Mouse (Mus musculus) kidney, embryonic 16.5 days (tissue): ENCODE results near the gene Lrit3. TPM values are rescaled to one million over a fixed set of nuclear protein-coding genes. Genes with fewer than 3 reads are reported as not detected.
A peak's percentile ranks its signal among the peaks of the same experiment; 100 is the strongest.
"Not testable (repeated sequence)": the region's sequence is repeated elsewhere in the genome, so short reads cannot be mapped to it uniquely, and the experiment has no call there.

Source experiments
- ATAC-seq: fragments of 200-750 bp; cut with Nextera tagmentation; 2 replicates; pipeline ENCODE4 v1.8.0; 2017; ENCODE audit warnings: moderate TSS enrichment; ENCODE audit not compliant: low FRiP score, low TSS enrichment
- H3K27ac ChIP-seq: fragments of 300-500 bp; sonication (generic); 2 replicates; pipeline ENCODE4 v1.5.1; 2014; ENCODE audit warnings: low read length
- H3K27me3 ChIP-seq: fragments of 300-500 bp; sonication (generic); 2 replicates; pipeline ENCODE4 v1.6.1; 2014; ENCODE audit warnings: low read length, control low read depth, mixed read lengths; ENCODE audit not compliant: insufficient read depth
- H3K36me3 ChIP-seq: fragments of 300-500 bp; sonication (generic); 2 replicates; pipeline ENCODE4 v1.6.1; 2014; ENCODE audit warnings: low read length, control low read depth, mixed read lengths; ENCODE audit not compliant: insufficient read depth
- H3K4me1 ChIP-seq: fragments of 300-500 bp; sonication (generic); 2 replicates; pipeline ENCODE4 v1.6.1; 2014; ENCODE audit warnings: low read length, control low read depth, mixed read lengths; ENCODE audit not compliant: insufficient read depth
- H3K4me2 ChIP-seq: fragments of 300-500 bp; sonication (generic); replicated peaks from 2 replicates; pipeline ENCODE4 v1.6.1; 2014; ENCODE audit warnings: low read depth, low read length
- H3K4me3 ChIP-seq: fragments of 300-500 bp; sonication (generic); 2 replicates; pipeline ENCODE4 v1.5.1; 2014; ENCODE audit warnings: mild to moderate bottlenecking, low read length
- H3K9ac ChIP-seq: fragments of 300-500 bp; sonication (generic); replicated peaks from 2 replicates; pipeline ENCODE4 v1.6.1; 2014; ENCODE audit warnings: low read length
- H3K9me3 ChIP-seq: fragments of 300-500 bp; sonication (generic); 2 replicates; pipeline ENCODE4 v1.6.1; 2016; ENCODE audit warnings: low read length, control low read depth
- WGBS: fragments of 180-500 bp; shearing (Covaris S2); extraction: QIAGEN DNeasy Blood & Tissue Kit; methylation state at CpG from one replicate; pipeline ENCODE4 v1.1.7; 2014; 5-methylcytosine and 5-hydroxymethylcytosine counted together
- polyA plus RNA-seq: library from polyadenylated mRNA; unstranded; fragments of >200 nt; fragmentation: Nextera tagmentation; extraction: Ambion mirVana; gene quantifications from 2 replicates; pipeline ENCODE4 v1.2.1, GENCODE M21; 2015

Lrit3 gene
- polyA plus RNA-seq, 1 experiment from 2014 or later: not detected

DNA sequence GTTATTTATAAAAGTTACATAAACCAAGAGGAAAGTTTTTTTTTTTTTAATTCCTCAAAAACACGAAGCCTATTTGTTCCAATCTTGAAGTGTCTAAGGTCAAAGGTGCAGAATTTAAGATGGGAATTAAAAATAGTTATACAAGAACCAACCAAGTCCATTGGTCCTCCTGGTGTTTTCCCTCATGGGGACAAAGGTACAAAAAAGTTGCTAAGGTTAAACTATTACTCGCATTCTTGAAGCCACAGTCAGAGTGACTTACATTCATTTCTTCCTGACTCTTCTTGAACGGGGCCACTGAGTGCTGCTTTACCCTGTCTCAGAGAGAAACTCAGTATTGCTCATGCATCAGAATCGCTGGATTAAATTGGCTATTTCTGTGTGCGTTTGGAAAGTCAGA lies 6.5 kb downstream of the Lrit3 start:
- no peak for ATAC-seq
- Histone ChIP-seq H3K4me2 (no peak overlapping the region), H3K9me3 (no peaks in the 10 kb centered on the region), H3K4me1 (no peaks in the 10 kb centered on the region), H3K36me3 (no peaks in the 10 kb centered on the region), H3K27ac (no peak overlapping the region), H3K27me3 (no peaks in the 10 kb centered on the region), H3K4me3 (no peak overlapping the region), H3K9ac (no peak overlapping the region)
- 70% methylated on average over 5 of the region's 5 CpGs for WGBS

DNA sequence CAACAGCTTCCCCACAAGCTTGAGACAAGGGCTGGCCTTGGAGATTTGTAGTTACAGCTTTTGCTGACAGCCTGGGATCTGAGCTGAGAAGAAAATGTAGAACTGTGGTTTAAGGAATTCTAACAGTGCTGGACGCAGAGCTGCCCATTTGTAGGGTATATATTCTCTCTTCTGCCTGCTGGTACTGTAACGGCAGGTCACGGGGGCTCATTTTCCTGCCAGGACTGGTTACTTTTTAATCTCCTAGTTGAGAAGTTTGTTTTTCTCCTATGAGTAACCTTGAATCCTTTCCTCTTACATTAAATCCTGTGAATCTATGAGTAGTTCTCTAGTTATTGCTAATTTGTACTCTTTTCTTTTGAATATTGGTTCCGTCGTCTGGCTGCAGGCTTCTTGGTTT lies 10.0 kb downstream of the Lrit3 start:
- WGBS: 77% methylated on average over 5 of the region's 5 CpGs
- no peaks in the 10 kb centered on the region for H3K36me3 ChIP-seq
- H3K9me3 ChIP-seq: no peaks in the 10 kb centered on the region
- ATAC-seq: no peak
- H3K4me3 ChIP-seq: no peak overlapping the region
- H3K27ac ChIP-seq: no peak overlapping the region
- H3K4me1 ChIP-seq: no peaks in the 10 kb centered on the region
- H3K9ac ChIP-seq: no peak overlapping the region
- H3K27me3 ChIP-seq: no peaks in the 10 kb centered on the region
- H3K4me2 ChIP-seq: no peak overlapping the region

DNA sequence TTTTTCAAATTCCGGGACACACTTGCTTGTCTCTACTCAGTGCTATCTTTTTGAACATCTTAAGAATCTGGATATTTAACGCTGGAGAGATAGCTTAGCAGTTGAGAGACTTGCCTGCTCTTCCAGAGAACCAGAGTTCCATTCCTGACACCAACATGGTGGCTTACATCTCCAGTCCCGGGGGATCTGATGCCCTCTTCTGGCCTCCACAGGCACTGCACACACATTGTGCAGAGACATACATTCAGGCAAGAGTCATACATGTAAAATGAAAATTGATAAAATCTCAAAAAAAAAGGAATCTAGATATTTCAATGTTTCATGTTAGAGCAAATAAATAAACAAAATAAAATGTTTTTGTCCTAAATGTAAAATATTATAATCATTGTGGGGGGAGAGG lies 21.1 kb downstream of the Lrit3 start:
- 91% methylated on average over 3 of the region's 3 CpGs for WGBS
- Histone ChIP-seq H3K36me3 (no peaks in the 10 kb centered on the region), H3K4me1 (no peaks in the 10 kb centered on the region), H3K4me2 (no peak overlapping the region), H3K4me3 (no peak overlapping the region), H3K27ac (no peak overlapping the region), H3K9me3 (no peaks in the 10 kb centered on the region), H3K27me3 (no peaks in the 10 kb centered on the region), H3K9ac (no peak overlapping the region)
- ATAC-seq: no peak

DNA sequence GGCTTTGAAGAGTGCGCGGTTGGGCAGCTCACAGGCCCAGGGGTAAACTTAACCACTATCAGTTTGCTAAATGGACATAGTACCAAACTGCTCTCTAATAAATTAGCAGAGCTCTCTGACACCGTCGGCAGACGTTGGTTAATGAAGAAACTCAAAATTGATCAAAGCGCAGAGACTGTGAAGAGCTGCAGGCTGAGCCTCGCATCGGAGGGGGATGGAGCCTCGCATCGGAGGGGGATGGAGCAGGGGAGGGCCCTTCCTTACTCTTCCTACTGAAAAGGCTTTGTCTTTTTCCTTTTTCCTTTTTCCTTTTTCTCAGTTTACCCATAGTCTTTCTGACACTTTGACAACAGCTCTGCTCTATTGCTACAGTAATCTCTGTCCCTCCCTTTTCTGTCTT lies 22.4 kb downstream of the Lrit3 start:
- H3K27ac ChIP-seq: no peak overlapping the region
- no peaks in the 10 kb centered on the region for H3K9me3 ChIP-seq
- no peaks in the 10 kb centered on the region for H3K36me3 ChIP-seq
- no peak for ATAC-seq
- no peak overlapping the region for H3K4me3 ChIP-seq
- H3K4me2 ChIP-seq: no peak overlapping the region
- no peaks in the 10 kb centered on the region for H3K4me1 ChIP-seq
- 39% methylated on average over 10 of the region's 10 CpGs for WGBS
- H3K27me3 ChIP-seq: no peaks in the 10 kb centered on the region
- no peak overlapping the region for H3K9ac ChIP-seq

DNA sequence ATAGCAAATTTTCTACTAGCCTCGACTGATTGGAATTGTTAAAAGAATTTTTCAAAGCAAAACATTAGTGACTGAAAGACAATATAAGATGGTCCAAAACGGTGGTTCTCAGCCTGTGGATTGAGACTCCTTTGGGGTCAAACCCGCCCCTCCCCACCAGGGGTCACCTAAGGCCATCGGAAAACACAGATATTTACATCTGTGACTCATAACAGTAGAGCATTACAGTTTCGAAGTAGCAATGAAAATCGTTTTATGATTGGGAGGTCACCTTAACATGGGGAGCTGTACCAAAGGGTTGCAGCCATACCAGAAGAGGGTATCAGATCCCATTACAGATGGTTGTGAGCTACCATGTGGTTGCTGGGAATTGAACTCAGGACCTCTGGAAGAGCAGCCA lies 32.6 kb downstream of the Lrit3 start:
- Histone ChIP-seq H3K9me3 (no peaks in the 10 kb centered on the region), H3K27me3 (no peaks in the 10 kb centered on the region), H3K9ac (no peak overlapping the region), H3K4me2 (no peak overlapping the region), H3K27ac (no peak overlapping the region), H3K36me3 (no peaks in the 10 kb centered on the region), H3K4me1 (no peaks in the 10 kb centered on the region), H3K4me3 (no peak overlapping the region)
- WGBS: 81% methylated on average over 6 of the region's 6 CpGs
- ATAC-seq: no peak

DNA sequence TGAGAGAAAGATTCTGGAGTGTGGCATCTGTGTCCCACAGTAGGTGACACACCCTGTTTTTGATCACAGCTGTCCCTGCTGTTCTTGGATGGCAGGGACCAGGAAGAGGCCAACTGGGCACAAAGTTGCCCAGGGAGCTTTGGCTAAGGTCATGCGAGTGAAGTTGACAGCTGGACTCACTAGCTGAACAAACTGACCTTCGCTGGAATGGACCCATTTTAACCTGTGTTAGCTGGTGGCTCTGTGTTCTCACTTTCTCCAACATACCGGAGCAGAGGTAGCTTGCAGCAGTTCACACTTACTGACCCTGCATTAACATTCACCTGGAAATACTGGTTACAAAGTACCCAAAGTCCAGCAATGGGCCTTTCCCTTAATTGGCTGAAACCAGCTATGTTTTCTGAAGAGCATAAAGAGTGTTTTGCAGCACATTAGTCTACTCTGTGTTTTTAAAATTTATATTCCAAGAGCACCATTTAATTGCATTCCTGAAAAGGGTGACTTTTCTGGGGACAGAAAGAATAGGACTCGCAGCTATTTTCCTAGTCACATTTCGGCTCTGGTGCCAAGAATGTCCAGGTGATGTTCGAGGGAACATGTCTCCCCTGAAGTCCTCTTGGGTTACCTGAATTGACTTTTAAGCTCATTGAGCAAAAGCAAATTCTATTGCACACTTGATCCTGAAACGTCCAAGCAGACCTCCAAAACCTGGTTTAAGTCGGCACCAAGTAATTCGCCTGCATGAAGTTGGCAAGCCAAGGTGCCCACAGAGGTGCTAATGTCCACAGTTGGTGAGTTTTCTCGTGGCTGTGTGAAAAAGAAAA lies 36.6 kb downstream of the Lrit3 start:
- Histone ChIP-seq H3K4me3 (no peak overlapping the region), H3K36me3 (no peaks in the 10 kb centered on the region), H3K4me1 (no peaks in the 10 kb centered on the region), H3K27me3 (no peaks in the 10 kb centered on the region), H3K27ac (no peak overlapping the region), H3K9me3 (peaks cover 3% of the 10 kb centered on the region; the same call in 1 of the 2 replicates), H3K4me2 (no peak overlapping the region), H3K9ac (no peak overlapping the region)
- no peak for ATAC-seq
- WGBS: 84% methylated on average over 10 of the region's 10 CpGs

DNA sequence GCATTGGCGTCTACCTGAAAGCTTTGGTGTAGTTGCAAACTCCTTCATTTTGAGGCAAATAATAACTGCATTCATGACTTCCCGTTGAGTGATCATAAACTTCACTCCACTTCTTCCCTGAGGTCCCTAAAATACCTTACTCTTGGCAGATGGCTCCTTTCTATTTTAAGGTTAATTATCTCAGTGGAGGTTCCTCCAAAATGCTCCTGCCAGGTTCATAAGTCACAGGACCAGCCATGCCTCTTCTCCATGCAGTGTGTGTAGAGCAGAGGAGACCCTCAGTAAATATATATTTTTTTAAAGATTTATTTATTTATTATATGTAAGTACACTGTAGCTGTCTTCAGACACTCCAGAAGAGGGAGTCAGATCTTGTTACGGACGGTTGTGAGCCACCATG lies 37.7 kb downstream of the Lrit3 start:
- Histone ChIP-seq H3K4me1 (no peaks in the 10 kb centered on the region), H3K36me3 (no peaks in the 10 kb centered on the region), H3K4me2 (no peak overlapping the region), H3K4me3 (no peak overlapping the region), H3K9ac (no peak overlapping the region), H3K27me3 (no peaks in the 10 kb centered on the region), H3K27ac (no peak overlapping the region), H3K9me3 (peaks cover 3% of the 10 kb centered on the region; the same call in 1 of the 2 replicates)
- WGBS: 82% methylated on average over 4 of the region's 4 CpGs
- no peak for ATAC-seq

DNA sequence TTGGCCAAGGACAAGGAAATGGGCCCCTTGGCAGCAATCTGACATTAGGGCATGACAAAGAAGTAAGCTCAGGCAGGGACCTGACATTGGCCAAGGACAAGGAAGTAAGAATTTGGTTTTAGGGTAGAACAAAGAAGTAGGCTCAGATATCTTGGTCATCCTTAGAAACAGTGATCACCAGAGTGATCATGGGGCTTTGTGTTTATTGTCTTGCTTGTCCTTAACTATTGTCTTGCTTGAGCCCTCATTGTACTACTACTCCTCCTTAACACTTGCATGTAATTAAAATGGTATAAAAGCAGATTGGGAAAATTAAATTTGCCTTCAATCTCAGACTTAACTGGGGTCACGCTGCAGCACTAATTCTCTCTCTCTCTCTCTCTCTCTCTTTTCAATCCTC lies 46.2 kb downstream of the Lrit3 start:
- H3K4me2 ChIP-seq, H3K36me3 ChIP-seq, H3K4me1 ChIP-seq, H3K4me3 ChIP-seq, ATAC-seq, H3K27me3 ChIP-seq, H3K9ac ChIP-seq, H3K9me3 ChIP-seq, H3K27ac ChIP-seq: not testable (repeated sequence)
- 97% methylated on average over 1 of the region's 1 CpGs for WGBS

DNA sequence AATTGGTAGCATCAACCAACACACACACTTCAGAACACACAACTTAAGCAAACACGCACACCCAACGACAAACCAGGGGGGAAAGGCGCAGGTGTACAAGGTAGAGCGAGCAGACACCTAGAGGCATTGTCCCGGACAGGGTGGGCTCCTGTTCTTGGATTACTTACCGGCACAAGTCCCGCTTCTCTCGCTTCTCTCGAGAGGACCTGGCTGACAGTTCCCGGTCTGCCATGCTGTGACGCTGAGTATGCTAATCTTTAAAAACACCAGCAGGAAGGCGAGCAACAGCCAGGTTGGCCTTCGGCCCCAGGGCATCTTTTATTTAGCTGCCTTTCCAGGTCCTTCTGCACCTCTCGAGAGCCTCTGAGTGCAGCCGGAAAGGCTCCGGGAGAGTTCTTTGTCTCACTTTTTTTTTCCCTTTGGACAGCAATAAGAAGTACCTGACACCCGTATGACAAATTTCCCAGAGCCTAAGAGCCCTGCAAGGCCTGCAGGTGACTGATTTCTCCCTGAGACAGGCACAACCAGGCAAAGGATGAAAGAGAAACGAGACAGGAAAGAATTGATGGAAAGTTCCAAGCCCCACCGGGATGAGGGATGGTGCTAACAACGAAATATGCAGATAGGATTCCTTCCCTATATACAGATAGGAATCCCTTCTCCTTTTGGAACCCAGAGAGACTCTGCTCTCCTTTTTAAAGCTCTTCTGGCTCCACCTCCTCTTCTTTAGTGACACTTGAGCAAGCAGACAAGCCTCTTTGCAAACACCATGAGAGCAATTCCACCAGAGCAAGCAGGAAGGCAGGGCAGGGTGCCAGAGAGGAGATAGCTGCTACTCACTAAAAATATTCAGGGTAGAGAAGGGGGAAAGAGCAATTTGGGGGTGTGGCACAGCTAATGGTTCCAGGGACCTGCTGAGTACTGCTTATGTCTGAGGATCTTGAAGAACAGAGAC lies 48.9 kb downstream of the Lrit3 start, which contains the start of gene Egf:
TSS of gene Egf (minus strand) at position 667 of the 955 bp plus-strand sequence.
- peak within 1 kb of the TSS; percentile 55 for H3K4me2 ChIP-seq
- no peak within 1 kb of the TSS for H3K27ac ChIP-seq
- ATAC-seq: peak; percentile 54; the same call in 1 of the 2 replicates
- no peaks in the 10 kb centered on the region for H3K36me3 ChIP-seq
- WGBS: 6% methylated on average over 20 of the region's 20 CpGs
- peak within 1 kb of the TSS; percentile 53 for H3K9ac ChIP-seq
- H3K27me3 ChIP-seq: peaks cover 4% of the 10 kb centered on the region; the same call in 1 of the 2 replicates
- peaks cover 9% of the 10 kb centered on the region for H3K4me1 ChIP-seq
- H3K9me3 ChIP-seq: no peaks in the 10 kb centered on the region
- peak within 1 kb of the TSS; percentile 37 for H3K4me3 ChIP-seq
